Mouse (Mus musculus) heart, embryonic 13.5 days (tissue): ENCODE measurements at regions not wholly inside any gene's neighbourhood (a gene's known extent, or its start where the extent isn't known, plus 50 kb on each side); places are given as distances from the start of the nearest gene placed in this dataset.

ENCODE experiments used
- ATAC-seq: fragments of 200-750 bp; cut with Nextera tagmentation; 2 replicates; pipeline ENCODE4 v1.8.0; 2017; ENCODE audit warnings: moderate TSS enrichment; ENCODE audit not compliant: insufficient number of reproducible peaks, low FRiP score, low TSS enrichment; ENCODE audit errors: extremely low read depth
- H3K27ac ChIP-seq: fragments of 300-500 bp; sonication (generic); replicated peaks from 2 replicates; pipeline ENCODE4 v1.5.1; 2015; ENCODE audit warnings: moderate library complexity, mild to moderate bottlenecking, inconsistent platforms
- H3K27me3 ChIP-seq: fragments of 300-500 bp; sonication (generic); replicated peaks from 2 replicates; pipeline ENCODE4 v1.6.1; 2015; ENCODE audit warnings: mild to moderate bottlenecking, inconsistent platforms
- H3K36me3 ChIP-seq: fragments of 300-500 bp; sonication (generic); 2 replicates; pipeline ENCODE4 v1.6.1; 2015; ENCODE audit warnings: mild to moderate bottlenecking, inconsistent platforms
- H3K4me1 ChIP-seq: fragments of 300-500 bp; sonication (generic); 2 replicates; pipeline ENCODE4 v1.6.1; 2015; ENCODE audit warnings: inconsistent platforms
- H3K4me2 ChIP-seq: fragments of 300-500 bp; sonication (generic); 2 replicates; pipeline ENCODE4 v1.6.1; 2015; ENCODE audit warnings: inconsistent platforms, mild to moderate bottlenecking, moderate library complexity
- H3K4me3 ChIP-seq: fragments of 300-500 bp; sonication (generic); 2 replicates; pipeline ENCODE4 v1.5.1; 2015; ENCODE audit warnings: moderate library complexity, mild to moderate bottlenecking, inconsistent platforms
- H3K9ac ChIP-seq: fragments of 300-500 bp; sonication (generic); 2 replicates; pipeline ENCODE4 v1.6.1; 2015; ENCODE audit warnings: inconsistent platforms, mild to moderate bottlenecking, moderate library complexity
- H3K9me3 ChIP-seq: fragments of 300-500 bp; sonication (generic); 2 replicates; pipeline ENCODE4 v1.6.1; 2016; ENCODE audit warnings: inconsistent platforms
- WGBS: fragments of 180-500 bp; shearing (Covaris S2); methylation state at CpG from one replicate; pipeline ENCODE4 v1.1.7; 2015; ENCODE audit warnings: mixed read lengths; 5-methylcytosine and 5-hydroxymethylcytosine counted together

DNA sequence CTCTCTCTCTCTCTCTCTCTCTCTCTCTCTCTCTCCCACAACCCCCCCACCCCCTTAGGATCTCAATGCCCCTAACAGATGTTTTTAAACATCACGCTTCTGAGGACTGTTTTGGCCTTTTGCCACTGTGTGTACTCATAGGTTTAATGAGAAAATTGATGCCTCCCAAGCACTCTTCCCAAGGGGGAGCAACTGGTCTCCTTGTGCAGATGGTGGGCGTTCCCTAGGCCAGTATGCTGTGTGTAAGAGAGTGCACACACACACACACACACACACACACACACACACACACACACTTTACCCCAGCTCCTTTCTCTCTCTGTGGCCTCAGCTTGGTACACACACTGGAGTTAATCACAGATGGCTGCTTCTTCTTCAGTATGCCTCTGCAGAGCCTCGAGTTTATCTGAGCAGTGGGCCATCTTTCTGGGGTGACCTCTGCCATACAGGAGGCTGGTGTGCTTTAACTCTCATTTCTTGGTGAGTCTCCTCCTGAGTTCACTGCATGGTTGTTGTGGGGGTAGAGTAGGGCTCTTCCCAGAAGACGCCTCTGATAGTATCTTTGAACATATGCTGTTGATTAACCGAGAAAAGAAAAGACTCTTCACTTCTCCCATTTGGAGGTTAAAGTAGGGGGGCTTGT, 236.2 kb upstream of the Jade1 start:
- Histone ChIP-seq H3K36me3 (no peaks in the 10 kb centered on the region), H3K4me2 (no peak overlapping the region), H3K9me3 (no peaks in the 10 kb centered on the region), H3K27me3 (no peaks in the 10 kb centered on the region), H3K9ac (no peak overlapping the region), H3K4me3 (no peak overlapping the region), H3K4me1 (peaks cover 9% of the 10 kb centered on the region; the same call in 1 of the 2 replicates), H3K27ac (no peak overlapping the region)
- no peak for ATAC-seq
- WGBS: 55% methylated on average over 5 of the region's 5 CpGs

DNA sequence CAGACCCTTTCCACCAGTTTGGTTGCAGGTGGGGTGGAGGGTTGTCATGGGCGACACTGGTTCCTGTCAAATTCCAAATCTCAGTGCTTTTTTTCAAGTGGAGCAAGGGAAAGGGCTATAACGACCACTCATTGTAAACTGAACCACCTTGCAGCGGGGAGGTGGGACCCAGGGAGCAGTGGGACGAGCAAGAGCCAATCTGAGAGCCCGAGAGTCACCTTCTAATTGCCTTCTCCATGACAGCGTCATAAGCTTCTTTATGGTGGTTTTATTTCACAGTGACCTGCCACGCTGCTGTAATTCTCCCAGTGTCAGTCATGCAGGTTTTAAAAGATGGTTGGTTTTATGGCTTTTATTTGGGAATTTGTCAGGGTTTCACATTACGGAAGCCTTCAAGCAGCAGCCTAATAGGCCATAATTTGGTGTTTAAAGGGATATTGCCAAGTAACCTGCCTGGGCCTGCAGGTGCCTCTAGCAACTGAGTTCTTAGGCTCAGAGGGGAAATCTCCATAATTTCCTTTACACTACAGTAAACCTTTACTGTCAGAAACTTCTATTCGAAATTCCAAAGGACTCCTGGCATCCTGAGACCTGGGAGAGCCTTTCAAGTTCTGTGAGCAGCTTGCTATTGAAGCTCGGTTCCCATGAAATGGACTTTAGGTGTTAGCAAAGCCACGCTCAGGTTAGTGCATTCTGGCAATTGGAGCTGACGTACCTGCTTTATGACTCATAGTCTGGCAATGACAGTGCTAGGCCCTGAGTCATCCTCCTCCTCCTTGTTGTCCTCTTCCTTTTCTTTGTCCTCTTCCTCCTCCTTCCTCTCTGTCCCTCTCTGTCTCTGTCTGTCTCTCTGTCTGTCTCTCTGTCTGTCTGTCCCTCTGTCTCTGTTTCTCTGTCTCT, 235.6 kb upstream of the Pgrmc2 start:
- no peak for ATAC-seq
- Histone ChIP-seq H3K4me1 (peaks cover 9% of the 10 kb centered on the region; the same call in 1 of the 2 replicates), H3K4me3 (no peak overlapping the region), H3K36me3 (no peaks in the 10 kb centered on the region), H3K27ac (no peak overlapping the region), H3K4me2 (no peak overlapping the region), H3K9me3 (no peaks in the 10 kb centered on the region), H3K27me3 (no peaks in the 10 kb centered on the region), H3K9ac (no peak overlapping the region)
- 78% methylated on average over 12 of the region's 12 CpGs for WGBS

DNA sequence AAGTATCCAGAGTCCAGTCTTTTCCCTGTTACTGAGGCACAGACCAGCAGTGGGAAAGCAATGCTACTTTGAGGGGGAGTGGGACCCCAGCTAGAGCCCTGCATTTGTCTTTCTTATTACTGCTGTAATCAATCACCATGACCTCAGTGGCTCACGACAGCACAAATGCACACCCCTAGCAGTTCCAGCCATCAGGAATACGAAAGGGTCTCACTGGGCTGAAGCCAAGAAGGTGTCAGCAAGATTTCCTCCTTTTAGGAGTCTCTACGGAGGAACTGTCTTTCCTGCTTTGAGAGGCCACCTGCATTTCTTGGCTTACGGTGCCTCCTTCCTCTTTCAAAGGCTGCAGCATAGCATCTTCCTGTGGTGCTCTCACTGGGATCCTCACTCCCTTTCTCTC, 234.3 kb upstream of the Pgrmc2 start:
- Histone ChIP-seq H3K4me2 (no peak overlapping the region), H3K9me3 (no peaks in the 10 kb centered on the region), H3K4me3 (no peak overlapping the region), H3K36me3 (no peaks in the 10 kb centered on the region), H3K27me3 (no peaks in the 10 kb centered on the region), H3K4me1 (peaks cover 9% of the 10 kb centered on the region; the same call in 1 of the 2 replicates), H3K9ac (no peak overlapping the region), H3K27ac (no peak overlapping the region)
- ATAC-seq: no peak
- WGBS: 42% methylated on average over 4 of the region's 4 CpGs

DNA sequence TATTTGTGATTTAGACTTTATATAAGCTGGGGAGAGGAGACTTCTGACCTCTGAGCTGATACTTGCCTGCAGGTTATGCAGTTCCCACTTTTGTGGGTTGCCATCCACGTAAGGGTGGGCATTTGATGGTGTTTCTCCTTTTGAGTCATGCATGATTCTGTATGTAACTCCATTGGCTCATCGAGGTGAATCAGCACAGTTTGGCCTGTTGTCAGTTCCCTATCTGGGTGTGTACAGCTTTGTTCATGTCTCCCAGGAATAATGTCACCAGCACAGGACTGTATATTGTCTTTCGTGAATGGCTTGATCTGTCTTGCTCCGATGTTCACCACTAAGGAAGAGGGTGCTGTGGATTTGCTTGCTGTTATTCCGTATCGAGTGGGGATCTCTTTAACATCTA, 229.6 kb upstream of the Pgrmc2 start:
- Histone ChIP-seq H3K4me3 (no peak overlapping the region), H3K9ac (no peak overlapping the region), H3K36me3 (no peaks in the 10 kb centered on the region), H3K27ac (no peak overlapping the region), H3K9me3 (no peaks in the 10 kb centered on the region), H3K4me1 (no peaks in the 10 kb centered on the region), H3K4me2 (no peak overlapping the region), H3K27me3 (no peaks in the 10 kb centered on the region)
- no peak for ATAC-seq
- WGBS: 82% methylated on average over 6 of the region's 6 CpGs

DNA sequence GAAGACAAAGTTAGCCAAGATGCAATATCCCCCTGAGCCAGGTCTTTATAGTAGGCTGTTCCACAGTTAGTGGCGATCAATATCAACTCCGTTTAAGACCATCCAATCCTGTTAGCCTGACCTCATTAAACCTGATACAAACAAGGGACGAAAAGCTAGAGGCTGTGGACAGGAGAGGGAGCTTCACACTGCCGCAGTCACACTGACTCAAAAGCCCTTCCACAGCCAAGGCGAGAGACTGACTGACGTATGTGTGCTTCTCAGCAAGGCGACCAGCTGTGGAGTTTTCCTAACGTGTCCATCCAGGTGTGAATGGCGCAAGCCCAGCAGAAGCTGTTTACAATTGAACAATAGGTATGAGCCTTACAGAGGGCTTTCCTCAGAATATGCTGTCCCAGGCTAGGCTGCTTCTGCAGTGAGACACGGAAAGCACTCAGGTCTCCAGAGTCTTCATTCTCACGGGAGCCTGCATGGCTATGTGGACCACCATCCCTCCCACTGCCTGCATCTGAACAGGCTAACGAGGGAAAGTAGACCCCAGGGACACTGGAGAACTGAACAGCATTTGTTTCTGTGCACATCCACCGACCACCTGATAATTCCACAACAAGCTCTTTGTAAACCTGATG, 224.7 kb upstream of the Pgrmc2 start:
- ATAC-seq: no peak
- H3K27ac ChIP-seq: no peak overlapping the region
- no peaks in the 10 kb centered on the region for H3K27me3 ChIP-seq
- H3K9ac ChIP-seq: no peak overlapping the region
- no peak overlapping the region for H3K4me2 ChIP-seq
- no peaks in the 10 kb centered on the region for H3K9me3 ChIP-seq
- WGBS: 70% methylated on average over 13 of the region's 13 CpGs
- H3K4me1 ChIP-seq: no peaks in the 10 kb centered on the region
- H3K4me3 ChIP-seq: no peak overlapping the region
- no peaks in the 10 kb centered on the region for H3K36me3 ChIP-seq

DNA sequence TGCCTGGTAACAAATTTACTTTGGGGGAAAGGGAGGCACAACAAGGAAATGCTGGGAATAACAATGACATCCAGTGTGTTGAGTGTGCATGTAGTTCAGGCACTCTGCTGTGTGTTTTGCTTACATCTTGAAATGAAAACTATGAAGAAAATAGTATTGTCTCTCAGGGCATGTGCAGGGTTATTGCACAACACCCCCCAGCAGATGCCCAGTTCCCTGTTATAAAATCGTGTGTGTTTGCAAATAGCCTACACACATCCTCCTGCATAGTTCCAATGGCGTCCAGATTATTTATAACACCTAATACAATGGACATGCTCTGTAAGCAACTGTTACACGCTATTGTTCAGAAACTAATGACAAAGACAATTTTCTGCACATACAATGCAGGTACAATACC, 220.0 kb upstream of the Pgrmc2 start:
- WGBS: 79% methylated on average over 3 of the region's 3 CpGs
- H3K9ac ChIP-seq: no peak overlapping the region
- no peak overlapping the region for H3K4me2 ChIP-seq
- ATAC-seq: no peak
- no peaks in the 10 kb centered on the region for H3K9me3 ChIP-seq
- no peak overlapping the region for H3K27ac ChIP-seq
- H3K4me3 ChIP-seq: no peak overlapping the region
- no peaks in the 10 kb centered on the region for H3K27me3 ChIP-seq
- H3K36me3 ChIP-seq: no peaks in the 10 kb centered on the region
- H3K4me1 ChIP-seq: no peaks in the 10 kb centered on the region

DNA sequence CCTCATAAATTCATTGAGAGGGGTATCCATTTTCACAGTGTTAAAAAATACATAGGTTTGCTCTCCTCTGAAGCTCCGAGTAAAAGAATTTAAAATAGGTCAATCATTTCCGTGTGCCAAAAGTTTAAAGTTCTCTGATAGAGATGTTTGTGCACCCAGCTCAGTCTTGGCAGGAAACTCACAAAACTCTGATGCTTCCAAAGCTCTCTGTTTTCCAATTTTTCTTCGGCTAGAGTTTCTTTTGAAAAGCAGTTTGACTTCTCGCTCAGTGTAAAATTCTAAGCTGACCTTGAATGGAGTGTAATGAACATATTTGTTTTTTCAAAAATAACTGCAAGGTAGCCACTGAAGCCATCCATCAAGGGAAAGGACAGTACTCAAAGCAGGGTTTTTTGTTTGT, 215.9 kb upstream of the Pgrmc2 start:
- H3K36me3 ChIP-seq: no peaks in the 10 kb centered on the region
- H3K27ac ChIP-seq: no peak overlapping the region
- no peaks in the 10 kb centered on the region for H3K9me3 ChIP-seq
- ATAC-seq: no peak
- 58% methylated on average over 4 of the region's 4 CpGs for WGBS
- no peak overlapping the region for H3K9ac ChIP-seq
- no peak overlapping the region for H3K4me3 ChIP-seq
- H3K4me1 ChIP-seq: peaks cover 21% of the 10 kb centered on the region
- H3K4me2 ChIP-seq: no peak overlapping the region
- no peaks in the 10 kb centered on the region for H3K27me3 ChIP-seq

DNA sequence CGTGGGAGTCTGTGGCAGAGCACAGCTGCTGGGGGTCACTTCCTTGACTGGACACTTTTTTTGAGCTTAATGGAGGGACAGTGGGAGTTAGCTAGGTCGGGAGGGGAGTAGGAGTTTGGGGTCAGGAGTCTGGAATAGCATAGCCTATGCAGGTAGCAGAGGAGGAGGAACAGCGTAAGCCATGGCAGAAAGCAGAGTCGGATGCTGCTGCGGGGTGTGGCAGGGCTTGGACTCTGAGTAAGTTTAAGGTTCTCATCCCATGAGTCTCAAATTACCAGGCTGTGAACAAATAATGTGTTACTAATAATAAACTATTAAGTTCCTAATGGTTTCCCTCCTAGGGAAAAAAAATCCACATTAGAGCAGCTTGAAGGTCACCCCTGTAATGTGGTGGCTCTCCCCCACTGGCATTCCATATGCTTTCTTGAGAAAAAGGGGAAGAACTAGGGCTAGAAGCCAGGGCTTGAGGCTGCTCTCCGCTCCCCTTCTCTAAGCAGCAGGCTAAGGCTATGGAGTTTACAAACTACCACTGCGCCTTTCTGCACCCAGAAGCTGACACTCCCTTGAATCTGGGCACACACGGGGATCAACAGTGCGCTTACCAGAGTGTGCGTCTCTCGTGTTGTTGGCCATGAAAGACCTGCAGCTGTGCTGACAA, 213.4 kb upstream of the Pgrmc2 start:
- WGBS: 74% methylated on average over 11 of the region's 11 CpGs
- H3K27me3 ChIP-seq: no peaks in the 10 kb centered on the region
- H3K9ac ChIP-seq: no peak overlapping the region
- H3K4me2 ChIP-seq: no peak overlapping the region
- ATAC-seq: no peak
- H3K4me1 ChIP-seq: peaks cover 21% of the 10 kb centered on the region
- H3K36me3 ChIP-seq: no peaks in the 10 kb centered on the region
- no peak overlapping the region for H3K27ac ChIP-seq
- no peak overlapping the region for H3K4me3 ChIP-seq
- no peaks in the 10 kb centered on the region for H3K9me3 ChIP-seq

DNA sequence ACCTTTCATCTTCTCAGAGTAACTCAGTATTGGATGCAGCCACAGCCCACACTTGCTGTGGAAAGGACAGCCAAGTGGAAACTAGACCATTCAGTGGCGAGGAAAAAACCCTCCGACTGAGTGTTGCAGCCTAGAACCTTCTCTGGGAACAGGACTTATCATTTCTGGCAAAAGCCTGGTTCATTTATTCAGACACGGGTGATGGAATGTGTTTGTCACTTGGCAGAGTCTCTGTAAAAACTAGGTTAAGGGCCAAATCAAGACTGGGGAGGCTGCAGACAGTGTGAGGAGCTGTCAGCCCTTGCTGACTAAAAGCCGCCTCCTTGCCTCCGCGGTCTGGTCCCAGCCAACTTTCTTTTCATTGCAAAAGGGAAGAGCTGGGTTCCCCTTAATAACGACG, 212.3 kb upstream of the Pgrmc2 start:
- Histone ChIP-seq H3K4me1 (peaks cover 21% of the 10 kb centered on the region), H3K4me3 (no peak overlapping the region), H3K27ac (peak overlapping the region; percentile 41), H3K9me3 (no peaks in the 10 kb centered on the region), H3K4me2 (peak overlapping the region; percentile 3; the same call in 1 of the 2 replicates), H3K36me3 (no peaks in the 10 kb centered on the region), H3K9ac (no peak overlapping the region), H3K27me3 (no peaks in the 10 kb centered on the region)
- 48% methylated on average over 8 of the region's 8 CpGs for WGBS
- peak; percentile 19; the same call in 1 of the 2 replicates for ATAC-seq

DNA sequence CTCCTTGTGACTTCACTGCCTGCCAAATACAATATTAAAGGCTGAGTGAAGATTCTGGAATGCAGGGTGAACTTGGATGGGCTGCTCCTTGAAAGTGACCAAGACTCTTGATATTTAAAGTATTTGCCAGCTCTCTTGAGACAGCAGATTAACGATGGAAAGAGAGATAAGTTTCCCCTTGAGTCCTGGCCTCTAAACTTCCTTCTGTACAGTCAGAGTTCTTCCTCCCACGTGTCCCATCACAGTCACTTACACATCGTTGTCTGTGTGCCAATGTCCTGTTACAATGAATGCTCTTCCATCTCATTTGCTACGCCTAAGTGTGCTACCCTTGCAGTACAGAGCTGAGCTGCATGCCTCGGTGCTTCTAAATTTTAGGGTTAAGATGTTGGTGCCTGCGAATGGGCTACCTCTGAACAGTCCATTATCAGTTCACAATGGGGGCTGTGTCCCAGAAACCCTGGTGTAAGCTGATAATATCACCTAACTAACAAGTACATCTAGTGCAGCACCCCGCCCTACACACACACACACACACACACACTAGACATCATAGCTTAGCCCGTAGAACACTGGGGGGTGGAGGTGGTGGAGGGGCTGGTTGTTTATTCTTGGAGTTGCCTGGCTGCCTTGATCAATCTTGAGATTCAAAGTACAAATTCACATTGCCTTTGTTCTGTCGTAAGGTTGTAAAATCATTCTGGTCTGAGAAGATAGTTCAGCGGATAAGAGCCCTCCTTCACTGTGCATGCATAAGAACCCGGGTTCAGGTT, 207.9 kb upstream of the Pgrmc2 start:
- Histone ChIP-seq H3K4me2 (no peak overlapping the region), H3K4me3 (no peak overlapping the region), H3K9me3 (no peaks in the 10 kb centered on the region), H3K27ac (no peak overlapping the region), H3K27me3 (no peaks in the 10 kb centered on the region), H3K9ac (no peak overlapping the region), H3K4me1 (peaks cover 10% of the 10 kb centered on the region), H3K36me3 (no peaks in the 10 kb centered on the region)
- WGBS: 69% methylated on average over 11 of the region's 11 CpGs
- ATAC-seq: no peak

DNA sequence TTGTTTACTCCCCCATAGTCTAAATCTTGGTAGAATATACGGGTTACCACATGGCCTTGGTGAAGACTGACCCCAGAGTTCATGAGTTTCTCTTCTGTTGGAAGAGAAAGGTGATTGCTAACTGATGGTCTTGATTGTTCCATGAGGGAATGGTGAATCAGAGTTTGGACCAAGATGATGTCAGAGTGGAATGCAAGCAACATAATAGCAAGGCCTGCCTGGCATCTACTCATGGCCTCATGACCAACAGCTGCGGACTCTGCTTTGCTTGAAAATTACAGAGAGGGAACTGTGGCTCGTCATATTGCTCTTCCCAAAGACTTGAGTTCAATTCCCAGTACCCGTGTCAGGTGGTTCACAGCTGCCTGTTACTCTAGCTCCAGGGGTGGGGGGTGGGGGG, 205.9 kb upstream of the Pgrmc2 start:
- WGBS: 84% methylated on average over 4 of the region's 4 CpGs
- no peak overlapping the region for H3K27ac ChIP-seq
- no peak overlapping the region for H3K9ac ChIP-seq
- H3K36me3 ChIP-seq: no peaks in the 10 kb centered on the region
- H3K27me3 ChIP-seq: no peaks in the 10 kb centered on the region
- H3K9me3 ChIP-seq: no peaks in the 10 kb centered on the region
- no peak for ATAC-seq
- H3K4me1 ChIP-seq: peaks cover 3% of the 10 kb centered on the region
- H3K4me2 ChIP-seq: no peak overlapping the region
- H3K4me3 ChIP-seq: no peak overlapping the region
